Mouse (Mus musculus) E14TG2a.4 (cell line): Measurements from ENCODE around the gene Fthl17c.

Source experiments
- CTCF ChIP-seq: conservative IDR thresholded peaks from 2 replicates; pipeline ENCODE4 v1.5.1; 2014; ENCODE audit warnings: low read length
- NANOG ChIP-seq: IDR thresholded peaks from 2 replicates; pipeline ENCODE4 v1.6.1; 2014; ENCODE audit warnings: borderline replicate concordance, low read length, mixed read lengths
- POU5F1 ChIP-seq: IDR thresholded peaks from 2 replicates; pipeline ENCODE4 v1.6.1; 2014; ENCODE audit warnings: low read length, borderline replicate concordance

GRCm38 (mm10) chrX:8944041-8944440, 32.3 kb downstream of the Fthl17c start:
- no peak for TF ChIP-seq CTCF
- no peak for TF ChIP-seq POU5F1
- no peak for TF ChIP-seq NANOG
